Mouse (Mus musculus): ENCODE measurements around the gene Nfkbie.

GRCm38 (mm10) chr17:45520136-45520535, 35.4 kb upstream of the Nfkbie start:
- TF ChIP-seq CTCF (IDR thresholded peaks at IDR 0.05; ENCODE audit: low read depth, low read length): no peak
- no peak for TF ChIP-seq TAL1 (conservative IDR thresholded peaks at IDR 0.05; ENCODE audit: low read depth, low read length)
- TF ChIP-seq GATA1 (IDR thresholded peaks at IDR 0.05; ENCODE audit: borderline replicate concordance, low read length): no peak
- TF ChIP-seq GATA2 (IDR thresholded peaks at IDR 0.05; ENCODE audit: borderline replicate concordance, low read depth, low read length): no peak
